Mouse (Mus musculus) lung, embryonic 16.5 days (tissue): Measurements from ENCODE around the gene Pnkd. TPM values are rescaled to one million over a fixed set of nuclear protein-coding genes. Genes with fewer than 3 reads are reported as not detected.
"Not testable (repeated sequence)": the region's sequence is repeated elsewhere in the genome, so short reads cannot be mapped to it uniquely, and the experiment has no call there.

Source experiments
- ATAC-seq: fragments of 200-750 bp; cut with Nextera tagmentation; 2 replicates; pipeline ENCODE4 v1.8.0; 2017; ENCODE audit warnings: low read depth, mild to moderate bottlenecking, moderate library complexity
- H3K27ac ChIP-seq: fragments of 300-500 bp; sonication (generic); 2 replicates; pipeline ENCODE4 v1.5.1; 2014; ENCODE audit warnings: mild to moderate bottlenecking, control low read depth, low read length
- H3K27me3 ChIP-seq: fragments of 300-500 bp; sonication (generic); 2 replicates; pipeline ENCODE4 v1.6.1; 2014; ENCODE audit warnings: low read depth, low read length, mixed read lengths; ENCODE audit not compliant: control insufficient read depth, insufficient read depth
- H3K36me3 ChIP-seq: fragments of 300-500 bp; sonication (generic); 2 replicates; pipeline ENCODE4 v1.6.1; 2014; ENCODE audit warnings: low read length; ENCODE audit not compliant: control insufficient read depth, insufficient read depth
- H3K4me1 ChIP-seq: fragments of 300-500 bp; sonication (generic); replicated peaks from 2 replicates; pipeline ENCODE4 v1.6.1; 2014; ENCODE audit warnings: low read length, mixed read lengths; ENCODE audit not compliant: control insufficient read depth, insufficient read depth
- H3K4me2 ChIP-seq: fragments of 300-500 bp; sonication (generic); 2 replicates; pipeline ENCODE4 v1.6.1; 2014; ENCODE audit warnings: low read depth, low read length, control low read depth
- H3K4me3 ChIP-seq: fragments of 300-500 bp; sonication (generic); 2 replicates; pipeline ENCODE4 v1.5.1; 2014; ENCODE audit warnings: mild to moderate bottlenecking, low read length, control low read depth
- H3K9ac ChIP-seq: fragments of 300-500 bp; sonication (generic); 2 replicates; pipeline ENCODE4 v1.6.1; 2014; ENCODE audit warnings: low read length, control low read depth
- H3K9me3 ChIP-seq: fragments of 300-500 bp; sonication (generic); 2 replicates; pipeline ENCODE4 v1.6.1; 2016; ENCODE audit warnings: low read length; ENCODE audit not compliant: control insufficient read depth
- WGBS: fragments of 180-500 bp; shearing (Covaris S2); extraction: QIAGEN DNeasy Blood & Tissue Kit; methylation state at CpG from one replicate; pipeline ENCODE4 v1.1.7; 2014; 5-methylcytosine and 5-hydroxymethylcytosine counted together
- polyA plus RNA-seq: library from polyadenylated mRNA; unstranded; fragments of >200 nt; fragmentation: Nextera tagmentation; extraction: Ambion mirVana; gene quantifications from 2 replicates; pipeline ENCODE4 v1.2.1, GENCODE M21; 2015

The Pnkd gene
- polyA plus RNA-seq, 1 experiment from 2014 or later: 123 TPM

GRCm38 (mm10) chr1:74338626-74339025 is 53.9 kb downstream of the Pnkd start:
- Histone ChIP-seq H3K36me3 (no peaks in the 10 kb centered on the region), H3K4me3 (no peak overlapping the region), H3K4me1 (no peaks in the 10 kb centered on the region), H3K9me3 (no peaks in the 10 kb centered on the region), H3K9ac (no peak overlapping the region), H3K4me2 (no peak overlapping the region), H3K27me3 (no peaks in the 10 kb centered on the region), H3K27ac (no peak overlapping the region)
- WGBS: 71% methylated on average over 4 of the region's 4 CpGs
- no peak for ATAC-seq

DNA sequence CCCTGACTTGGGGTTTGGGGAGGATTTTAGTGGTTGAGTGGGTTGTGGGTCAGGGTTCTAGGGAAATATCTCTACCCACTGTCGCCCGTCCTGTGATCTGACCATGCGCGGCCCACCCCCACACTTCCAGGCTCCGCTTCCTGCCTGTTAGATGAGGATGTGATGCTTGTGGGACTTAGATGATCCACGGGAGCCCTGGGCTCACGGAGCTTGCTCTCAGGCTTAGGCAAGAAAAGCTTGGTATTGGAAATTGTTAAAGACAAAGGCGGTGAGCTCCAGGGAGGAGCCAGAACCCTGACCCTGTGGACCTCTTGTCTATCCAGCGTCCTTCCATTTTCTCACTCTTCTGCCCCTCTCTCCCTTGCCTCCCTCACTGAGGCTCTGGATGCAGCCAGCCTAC is 55.2 kb downstream of the Pnkd start:
- H3K27me3 ChIP-seq: no peaks in the 10 kb centered on the region
- no peaks in the 10 kb centered on the region for H3K9me3 ChIP-seq
- no peak overlapping the region for H3K4me2 ChIP-seq
- 89% methylated on average over 9 of the region's 9 CpGs for WGBS
- H3K4me1 ChIP-seq: no peaks in the 10 kb centered on the region
- no peak overlapping the region for H3K9ac ChIP-seq
- no peak for ATAC-seq
- H3K4me3 ChIP-seq: no peak overlapping the region
- no peak overlapping the region for H3K27ac ChIP-seq
- H3K36me3 ChIP-seq: no peaks in the 10 kb centered on the region

DNA sequence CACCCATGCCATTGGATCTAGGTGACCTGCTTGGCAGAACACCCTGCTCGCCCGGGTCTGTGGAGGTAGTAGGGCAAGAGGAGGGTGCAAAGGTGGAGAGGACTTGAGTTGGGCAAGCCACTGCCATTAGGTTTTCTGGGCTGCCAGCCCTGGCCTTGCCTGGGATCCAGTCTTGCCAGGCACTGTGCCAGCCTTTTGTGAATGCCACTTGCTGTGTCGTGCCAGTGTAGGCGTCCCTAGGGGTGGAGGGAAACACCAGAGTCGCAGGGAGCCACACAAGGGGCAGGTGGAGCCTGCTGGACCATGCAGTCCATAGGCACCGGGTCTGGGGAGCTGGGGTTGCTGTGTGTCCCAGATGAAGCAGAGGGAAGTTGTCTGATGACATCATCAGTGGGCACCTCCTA is 55.6 kb downstream of the Pnkd start:
- no peak overlapping the region for H3K4me3 ChIP-seq
- ATAC-seq: no peak
- no peak overlapping the region for H3K9ac ChIP-seq
- H3K27ac ChIP-seq: no peak overlapping the region
- H3K4me2 ChIP-seq: no peak overlapping the region
- no peaks in the 10 kb centered on the region for H3K9me3 ChIP-seq
- H3K4me1 ChIP-seq: no peaks in the 10 kb centered on the region
- no peaks in the 10 kb centered on the region for H3K36me3 ChIP-seq
- H3K27me3 ChIP-seq: no peaks in the 10 kb centered on the region
- 87% methylated on average over 6 of the region's 6 CpGs for WGBS

DNA sequence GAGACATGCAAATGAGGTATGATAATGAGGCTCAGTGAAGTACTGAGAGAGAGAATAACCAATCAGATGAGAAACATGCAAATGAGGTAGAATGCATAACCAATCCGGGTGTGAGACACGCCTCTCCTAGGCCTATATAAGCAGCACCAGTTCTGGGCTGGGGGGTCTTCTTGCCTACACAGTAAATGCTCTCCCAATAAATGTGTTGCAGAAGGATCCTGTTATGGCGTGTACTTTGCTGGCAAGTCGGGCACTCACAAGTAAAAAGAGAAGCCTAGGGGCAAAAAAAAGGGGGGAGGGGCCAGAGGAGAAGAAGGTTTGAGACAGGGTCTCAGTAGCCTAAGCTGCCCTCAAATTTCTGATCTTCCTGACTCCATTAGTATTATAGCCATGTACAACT is 56.3 kb downstream of the Pnkd start:
- not testable (repeated sequence) for ATAC-seq

DNA sequence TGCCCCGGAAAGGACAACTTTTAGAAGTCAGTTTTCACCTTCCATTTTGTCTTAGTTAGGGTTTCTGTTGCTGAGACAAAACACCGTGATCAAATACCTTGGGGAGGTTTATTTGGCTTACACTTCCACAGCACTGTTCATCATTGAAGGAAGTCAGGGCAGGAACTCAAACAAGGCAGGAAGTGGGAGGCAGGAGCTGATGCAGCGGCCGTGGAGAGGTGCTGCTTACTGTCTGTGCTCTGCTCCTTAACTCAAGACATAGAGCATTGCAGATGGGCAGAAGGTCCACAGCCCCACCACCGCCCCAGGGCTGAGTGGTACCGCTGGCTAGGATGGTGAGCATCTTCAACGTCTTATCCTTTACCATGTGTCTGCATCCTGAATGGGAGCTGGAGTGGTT is 57.2 kb downstream of the Pnkd start:
- no peaks in the 10 kb centered on the region for H3K9me3 ChIP-seq
- no peak overlapping the region for H3K9ac ChIP-seq
- no peaks in the 10 kb centered on the region for H3K36me3 ChIP-seq
- no peak for ATAC-seq
- 71% methylated on average over 7 of the region's 7 CpGs for WGBS
- no peak overlapping the region for H3K4me3 ChIP-seq
- no peaks in the 10 kb centered on the region for H3K27me3 ChIP-seq
- H3K27ac ChIP-seq: no peak overlapping the region
- no peaks in the 10 kb centered on the region for H3K4me1 ChIP-seq
- no peak overlapping the region for H3K4me2 ChIP-seq

More for the DNA sequence above, 56.3 kb downstream of the Pnkd start:
- 88% methylated on average over 4 of the region's 4 CpGs for WGBS
- H3K36me3 ChIP-seq, H3K4me1 ChIP-seq, H3K4me2 ChIP-seq, H3K4me3 ChIP-seq, H3K27me3 ChIP-seq, H3K9ac ChIP-seq, H3K27ac ChIP-seq, H3K9me3 ChIP-seq: not testable (repeated sequence)

- WGBS: 88% methylated on average over 1 of the region's 1 CpGs
- H3K9ac ChIP-seq: no peak overlapping the region
Observed at GRCm38 (mm10) chr1:74342308-74342707, 57.6 kb downstream of the Pnkd start.

DNA sequence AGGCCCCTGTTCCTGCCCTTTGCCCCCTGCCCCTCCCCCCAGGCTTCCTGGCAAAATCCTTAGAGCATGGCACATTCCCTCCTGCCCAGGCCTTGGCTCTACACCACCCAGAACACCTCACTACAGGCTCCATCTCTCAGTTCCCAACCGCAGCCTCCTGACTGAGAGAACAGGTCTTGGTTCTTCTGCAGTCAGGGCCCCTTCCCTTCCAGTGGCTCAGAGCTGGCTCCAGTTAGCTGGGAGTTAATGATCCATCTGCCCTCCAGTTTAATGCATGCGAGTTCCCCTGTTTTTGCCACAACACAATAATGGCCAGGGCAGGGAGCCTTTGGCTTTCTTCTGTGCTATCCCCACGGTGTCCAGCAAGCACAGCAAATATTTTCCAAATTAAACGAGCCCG is 58.4 kb downstream of the Pnkd start:
- Histone ChIP-seq H3K4me1 (no peaks in the 10 kb centered on the region), H3K9ac (no peak overlapping the region), H3K4me3 (no peak overlapping the region), H3K9me3 (no peaks in the 10 kb centered on the region), H3K27me3 (no peaks in the 10 kb centered on the region), H3K4me2 (no peak overlapping the region), H3K36me3 (no peaks in the 10 kb centered on the region), H3K27ac (no peak overlapping the region)
- no peak for ATAC-seq
- 68% methylated on average over 5 of the region's 5 CpGs for WGBS

More at GRCm38 (mm10) chr1:74342308-74342707, 57.6 kb downstream of the Pnkd start:
- Histone ChIP-seq H3K4me2 (no peak overlapping the region), H3K36me3 (no peaks in the 10 kb centered on the region), H3K4me3 (no peak overlapping the region), H3K27ac (no peak overlapping the region), H3K4me1 (no peaks in the 10 kb centered on the region), H3K27me3 (no peaks in the 10 kb centered on the region), H3K9me3 (no peaks in the 10 kb centered on the region)
- ATAC-seq: no peak

DNA sequence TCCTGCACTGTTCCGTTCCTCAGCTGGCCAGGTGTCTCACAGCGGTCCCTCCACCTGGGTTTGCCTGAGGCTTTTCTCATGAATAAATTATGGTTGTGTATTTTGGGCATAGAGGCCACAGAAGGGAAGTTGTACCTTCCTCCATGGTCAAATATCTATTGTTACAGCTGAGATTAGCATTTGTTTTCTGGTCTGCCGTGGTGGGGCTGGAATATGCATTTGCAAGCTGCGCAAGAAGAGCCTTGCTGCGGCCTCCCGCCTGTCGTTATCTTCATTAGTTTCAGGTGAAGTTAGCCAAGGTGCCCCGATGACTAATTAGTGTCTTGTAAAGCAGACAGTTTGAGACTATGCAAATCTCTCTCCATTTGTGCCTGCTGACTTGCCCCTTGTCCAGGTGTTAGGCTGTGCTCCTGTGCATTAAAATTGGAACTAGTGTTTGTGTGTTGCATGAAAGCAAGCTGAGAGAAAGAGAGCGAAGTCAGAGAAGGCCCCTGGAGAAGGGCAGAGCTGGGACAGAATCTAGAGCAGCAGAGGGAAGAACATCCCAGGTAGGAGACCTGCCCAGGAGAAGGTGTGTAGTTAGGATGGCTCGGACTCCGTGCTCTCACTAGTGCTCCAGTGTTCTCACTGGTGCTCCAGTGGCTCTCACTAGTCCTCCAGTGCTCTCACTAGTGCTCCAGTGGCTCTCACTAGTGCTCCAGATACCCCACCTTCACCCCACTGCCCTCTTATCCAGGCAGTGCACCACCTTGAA is 59.6 kb downstream of the Pnkd start:
- H3K27ac ChIP-seq: no peak overlapping the region
- no peaks in the 10 kb centered on the region for H3K9me3 ChIP-seq
- no peak overlapping the region for H3K4me2 ChIP-seq
- H3K4me3 ChIP-seq: no peak overlapping the region
- H3K36me3 ChIP-seq: 0 out of 2 replicates have a peak, but pooled peaks cover under 1% of the 10 kb centered on the region
- 83% methylated on average over 11 of the region's 11 CpGs for WGBS
- H3K9ac ChIP-seq: no peak overlapping the region
- no peaks in the 10 kb centered on the region for H3K4me1 ChIP-seq
- no peak for ATAC-seq
- H3K27me3 ChIP-seq: no peaks in the 10 kb centered on the region

- Histone ChIP-seq H3K9me3 (no peaks in the 10 kb centered on the region), H3K4me1 (no peaks in the 10 kb centered on the region), H3K4me3 (no peak overlapping the region), H3K27ac (no peak overlapping the region), H3K9ac (no peak overlapping the region), H3K4me2 (no peak overlapping the region), H3K27me3 (no peaks in the 10 kb centered on the region), H3K36me3 (0 out of 2 replicates have a peak, but pooled peaks cover 7% of the 10 kb centered on the region)
- no peak for ATAC-seq
- 90% methylated on average over 13 of the region's 13 CpGs for WGBS
Observed at GRCm38 (mm10) chr1:74351185-74351769, 66.5 kb downstream of the Pnkd start.
